Mouse (Mus musculus) inflammation-experienced regulatory T-cells, adult 6 months (primary cell): Measurements from ENCODE around the gene Akr1c19. TPM values are rescaled to one million over a fixed set of nuclear protein-coding genes. Genes with fewer than 3 reads are reported as not detected.
"Not testable (repeated sequence)": the region's sequence is repeated elsewhere in the genome, so short reads cannot be mapped to it uniquely, and the experiment has no call there.

ENCODE experiments used
- ATAC-seq: one replicate; pipeline ENCODE4 v1.8.0; 2017
- polyA plus RNA-seq, 3 experiments: library from polyadenylated mRNA; unstranded; fragments of 100-300 nt; shearing (Covaris generic); gene quantifications; one replicate each; pipeline ENCODE4 v1.2.1; 2017

The Akr1c19 gene
- polyA plus RNA-seq = not detected

DNA sequence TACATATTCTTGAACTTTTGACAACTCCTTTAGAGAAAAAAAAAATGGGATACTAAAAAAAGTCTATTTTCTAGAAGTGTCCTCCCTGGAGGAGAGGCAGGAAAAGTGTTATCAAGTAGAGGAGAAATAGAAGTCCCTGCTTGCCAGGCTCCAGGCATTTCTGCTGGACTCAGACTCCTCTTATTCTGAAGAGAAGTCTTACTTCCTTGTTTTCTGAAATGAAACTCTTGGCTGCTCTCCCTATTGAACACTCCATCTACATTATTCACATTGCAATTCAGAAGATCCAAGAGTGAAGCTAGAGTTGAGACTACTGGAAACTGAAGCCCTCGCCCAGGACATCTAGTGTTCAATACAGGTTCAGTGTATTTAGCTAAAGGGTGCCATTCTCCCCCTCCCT lies at the start of gene Akr1c19:
Gene Akr1c19 (plus strand): TSS at position 260 of the 400 bp plus-strand sequence.
- ATAC-seq = no peak

DNA sequence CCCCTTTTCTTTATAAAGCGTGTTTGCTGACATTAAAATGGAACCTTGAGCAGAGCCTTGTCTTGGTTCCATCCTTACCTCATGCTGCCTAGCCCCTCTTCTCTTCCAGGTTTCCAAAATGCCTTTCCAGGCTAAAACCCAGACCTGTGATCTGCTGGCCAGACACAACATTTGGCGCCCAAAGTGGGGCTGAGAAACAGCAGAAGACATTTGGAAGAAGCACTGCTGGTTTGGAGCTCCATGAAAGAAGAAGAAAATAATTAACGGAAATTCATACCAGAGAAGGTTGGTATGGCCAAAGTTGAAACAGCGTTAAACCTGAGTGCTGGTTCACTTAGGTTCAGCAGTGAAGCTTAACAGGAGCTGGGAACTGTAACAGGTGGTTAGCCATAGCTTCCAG lies 47.2 kb upstream of the Akr1c19 start:
- ATAC-seq = not testable (repeated sequence)

DNA sequence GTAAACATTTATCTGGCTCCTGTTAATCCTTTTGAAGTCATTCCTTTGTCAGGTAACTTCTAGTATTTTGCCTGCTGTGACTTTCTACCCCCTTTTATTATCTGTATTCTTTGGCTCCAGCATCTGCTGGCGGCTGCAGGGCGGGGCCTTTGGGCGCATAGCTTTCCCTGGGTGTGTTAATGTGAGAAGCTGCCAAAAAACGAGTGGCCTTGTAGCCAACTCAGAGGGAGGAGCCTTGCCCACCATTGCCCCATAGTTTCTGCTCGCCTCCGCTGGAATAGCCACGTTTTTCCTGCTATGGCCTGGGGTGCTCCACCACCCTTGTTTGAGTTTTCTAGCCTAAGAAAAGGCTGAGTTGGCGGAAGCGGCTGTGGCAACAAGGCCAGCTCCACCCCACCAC lies 45.4 kb upstream of the Akr1c19 start:
- no peak for ATAC-seq

DNA sequence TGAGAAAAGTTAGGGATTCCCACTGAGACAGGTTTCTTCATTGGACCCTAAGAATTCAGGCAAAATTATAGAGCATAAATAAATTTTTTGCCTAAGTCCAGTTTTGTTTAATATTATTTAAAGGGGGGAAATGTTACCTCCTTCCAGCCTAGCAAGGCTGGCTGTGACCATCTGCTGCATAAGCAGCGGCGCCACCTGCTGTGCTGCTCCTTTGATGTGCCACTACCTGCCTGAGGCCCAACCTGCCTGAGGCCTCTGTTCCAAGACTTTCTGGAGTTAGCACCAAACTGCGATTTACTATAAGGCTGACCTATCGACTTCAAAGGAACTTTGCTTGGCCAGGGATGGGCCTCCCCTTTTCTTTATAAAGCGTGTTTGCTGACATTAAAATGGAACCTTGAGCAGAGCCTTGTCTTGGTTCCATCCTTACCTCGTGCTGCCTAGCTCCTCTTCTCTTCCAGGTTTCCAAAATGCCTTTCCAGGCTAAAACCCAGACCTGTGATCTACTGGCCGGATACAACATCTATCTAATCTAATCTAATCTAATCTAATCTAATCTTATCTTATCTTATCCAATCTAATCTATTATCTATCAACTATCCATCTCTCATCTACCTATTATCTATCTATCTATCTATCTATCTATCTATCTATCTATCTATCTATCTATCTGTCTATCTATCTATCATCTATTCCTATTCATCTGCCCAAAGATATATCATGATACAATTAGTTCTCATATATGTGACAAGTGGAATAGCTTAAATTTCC lies 41.7 kb upstream of the Akr1c19 start:
- ATAC-seq = not testable (repeated sequence)

DNA sequence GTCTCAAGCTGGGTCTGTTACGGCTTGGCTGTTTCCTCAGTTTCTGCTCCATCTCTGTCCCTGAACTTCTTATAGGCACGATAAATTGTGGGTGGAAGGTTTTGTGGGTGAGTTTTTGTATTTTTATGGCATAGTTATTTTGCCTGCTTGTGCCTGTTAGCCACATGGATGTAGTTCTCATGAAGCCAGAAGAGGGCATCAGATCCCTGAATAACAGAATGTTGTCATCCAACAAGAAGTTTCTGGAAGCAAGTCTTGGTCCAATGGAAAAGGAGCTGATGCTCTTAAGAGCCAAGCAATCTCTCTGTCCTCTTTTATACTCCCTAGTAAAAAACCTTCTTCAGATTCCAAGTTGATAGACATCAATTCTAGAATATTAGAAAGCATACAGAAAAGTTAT lies 40.3 kb upstream of the Akr1c19 start:
- ATAC-seq = no peak

DNA sequence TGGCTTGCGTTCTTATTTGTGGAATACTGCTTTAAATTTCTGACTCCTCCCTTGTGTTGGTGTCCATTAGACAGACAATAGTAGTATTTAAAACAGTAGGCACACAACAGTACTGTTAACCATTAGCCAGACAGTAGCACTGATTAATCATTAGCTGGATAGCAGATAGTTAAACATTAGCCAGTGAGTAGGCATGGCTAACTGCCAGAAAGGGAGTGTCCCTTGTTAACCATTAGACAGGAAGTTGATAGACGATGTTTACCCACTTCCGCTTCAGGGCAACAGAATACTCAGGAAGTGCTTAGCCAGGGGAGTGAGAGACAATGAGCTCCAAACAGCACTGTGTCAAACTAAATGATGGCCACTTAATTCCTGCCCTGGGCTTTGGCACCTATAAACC lies 37.6 kb upstream of the Akr1c19 start, which contains the start of gene Akr1c13:
Gene Akr1c13 (plus strand): TSS at position 247 of the 400 bp plus-strand sequence.
- peak; percentile 99 for ATAC-seq

DNA sequence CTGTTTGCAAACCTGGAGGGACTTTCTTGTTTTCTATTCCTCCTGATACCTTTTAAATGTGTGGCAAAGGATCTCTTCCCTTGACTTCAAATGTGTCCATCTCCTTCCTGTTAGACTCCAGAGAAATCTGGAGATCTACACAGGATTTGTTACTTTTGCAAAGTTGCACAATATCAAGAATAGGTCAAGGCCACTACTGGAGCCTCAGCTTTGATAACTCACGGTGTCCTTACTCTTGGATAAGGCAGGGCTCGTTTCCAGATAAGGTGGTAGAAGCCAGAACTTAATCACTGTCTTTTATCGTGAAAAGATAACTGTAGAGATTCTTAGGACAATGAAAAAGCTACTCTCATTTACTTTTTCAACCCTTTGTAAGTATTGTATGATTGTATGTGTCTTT lies 36.0 kb upstream of the Akr1c19 start:
- ATAC-seq = no peak

DNA sequence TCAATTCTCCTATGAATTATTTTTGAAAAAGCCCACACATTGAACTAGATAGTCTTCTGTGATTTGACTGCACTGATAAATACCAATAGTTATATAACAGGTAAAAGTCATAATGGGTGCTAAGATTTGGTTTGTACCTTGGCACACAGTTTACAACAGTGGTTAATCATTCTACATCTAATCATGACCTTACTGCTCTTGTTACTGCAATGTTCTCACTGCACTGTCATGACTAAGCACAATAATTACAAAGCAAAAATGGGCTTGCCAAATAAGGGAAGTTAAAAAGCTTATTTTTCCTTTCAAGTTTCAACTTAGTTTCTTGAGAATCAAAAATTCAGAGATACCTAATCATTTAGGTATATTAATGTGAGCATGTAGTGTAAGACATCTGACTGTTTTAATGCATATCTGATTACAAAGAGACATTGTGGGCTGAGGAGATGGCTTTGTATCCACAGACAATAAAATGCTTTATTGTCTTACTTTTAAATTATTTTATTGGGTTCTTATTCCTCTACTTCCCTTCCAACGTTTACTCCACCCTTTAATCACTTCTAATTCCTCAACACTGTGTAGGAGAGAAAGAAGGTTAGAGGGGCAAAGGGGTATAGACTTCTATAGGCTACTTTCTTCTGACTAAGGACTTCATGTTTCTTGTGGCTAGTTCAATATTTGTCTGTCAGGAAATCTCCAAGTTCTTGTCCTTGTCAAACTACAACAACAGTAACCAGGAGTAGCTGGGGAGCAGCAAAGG lies 22.2 kb upstream of the Akr1c19 start:
- ATAC-seq = no peak

DNA sequence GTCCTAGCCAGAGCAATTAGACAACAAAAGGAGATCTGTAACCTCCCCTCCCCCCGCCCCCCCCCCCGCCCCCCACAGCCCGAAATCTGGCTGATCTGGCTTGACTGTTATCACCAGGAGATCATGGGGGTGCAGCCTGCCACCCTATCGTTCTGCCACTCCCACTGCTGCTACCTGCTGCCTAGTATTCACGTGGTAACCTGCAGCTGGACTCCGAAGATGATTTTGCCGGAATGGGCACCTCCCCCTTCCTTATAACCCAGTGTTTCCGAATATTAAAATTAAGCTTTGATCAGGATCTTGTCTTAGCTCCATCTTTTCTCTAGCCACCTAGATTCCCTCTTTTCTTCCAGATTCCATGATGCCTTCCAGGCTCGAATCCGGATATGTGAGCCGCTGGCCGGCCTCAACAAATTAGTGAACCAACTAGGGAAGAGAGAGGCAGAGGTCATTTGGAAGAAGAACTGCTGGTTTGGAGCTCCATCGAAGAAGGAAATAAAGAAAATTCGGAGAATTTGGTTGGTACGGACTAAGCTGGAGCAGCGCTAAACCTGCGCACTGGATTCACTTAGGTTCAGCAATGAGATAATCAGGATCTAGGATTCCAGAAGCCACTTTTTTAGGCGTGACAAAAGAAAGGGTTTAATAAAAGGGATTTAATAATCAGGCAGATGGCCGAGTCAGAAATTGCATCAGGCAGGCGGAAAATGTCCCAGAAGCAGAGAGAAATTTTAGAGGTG lies 16.8 kb upstream of the Akr1c19 start:
- ATAC-seq = no peak

DNA sequence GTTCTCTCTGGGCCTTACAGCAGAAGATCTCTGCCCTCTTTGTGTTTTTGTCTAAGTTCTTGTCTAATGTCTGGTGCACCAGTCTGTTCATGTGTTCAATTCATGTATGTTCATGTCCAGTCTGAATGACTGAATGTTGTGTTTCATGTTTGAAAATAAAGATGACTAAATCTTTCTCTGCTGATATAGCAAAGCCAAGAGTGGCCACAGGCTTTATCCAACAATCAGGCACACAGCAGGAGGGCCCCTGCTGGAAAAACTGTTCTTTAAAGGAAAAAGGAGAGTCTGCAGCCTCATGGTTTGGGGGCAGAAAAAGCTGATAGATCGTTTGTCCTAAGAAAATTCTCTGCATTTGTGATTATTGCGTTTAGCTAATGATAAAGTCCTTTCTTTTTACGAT lies 16.2 kb upstream of the Akr1c19 start:
- no peak for ATAC-seq

DNA sequence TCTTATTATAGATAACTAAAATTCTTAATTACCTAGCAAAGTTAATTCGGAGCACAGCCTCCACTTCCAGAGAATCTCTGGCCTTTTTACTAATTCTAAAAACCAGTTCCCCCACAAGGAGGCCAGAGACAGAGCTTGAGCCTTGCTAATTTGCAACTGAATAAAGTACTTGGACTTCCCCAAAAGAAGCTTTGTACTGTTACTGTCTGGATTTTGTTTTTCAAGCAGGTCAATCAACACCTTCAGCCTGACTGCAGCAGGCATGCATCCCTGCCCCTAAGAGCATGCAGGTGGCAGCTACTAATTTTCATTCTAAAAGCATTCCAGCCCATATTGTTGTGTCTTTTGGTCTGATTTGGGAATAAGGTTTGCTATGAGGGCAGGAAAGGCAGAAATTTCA lies 13.0 kb upstream of the Akr1c19 start:
- not testable (repeated sequence) for ATAC-seq

DNA sequence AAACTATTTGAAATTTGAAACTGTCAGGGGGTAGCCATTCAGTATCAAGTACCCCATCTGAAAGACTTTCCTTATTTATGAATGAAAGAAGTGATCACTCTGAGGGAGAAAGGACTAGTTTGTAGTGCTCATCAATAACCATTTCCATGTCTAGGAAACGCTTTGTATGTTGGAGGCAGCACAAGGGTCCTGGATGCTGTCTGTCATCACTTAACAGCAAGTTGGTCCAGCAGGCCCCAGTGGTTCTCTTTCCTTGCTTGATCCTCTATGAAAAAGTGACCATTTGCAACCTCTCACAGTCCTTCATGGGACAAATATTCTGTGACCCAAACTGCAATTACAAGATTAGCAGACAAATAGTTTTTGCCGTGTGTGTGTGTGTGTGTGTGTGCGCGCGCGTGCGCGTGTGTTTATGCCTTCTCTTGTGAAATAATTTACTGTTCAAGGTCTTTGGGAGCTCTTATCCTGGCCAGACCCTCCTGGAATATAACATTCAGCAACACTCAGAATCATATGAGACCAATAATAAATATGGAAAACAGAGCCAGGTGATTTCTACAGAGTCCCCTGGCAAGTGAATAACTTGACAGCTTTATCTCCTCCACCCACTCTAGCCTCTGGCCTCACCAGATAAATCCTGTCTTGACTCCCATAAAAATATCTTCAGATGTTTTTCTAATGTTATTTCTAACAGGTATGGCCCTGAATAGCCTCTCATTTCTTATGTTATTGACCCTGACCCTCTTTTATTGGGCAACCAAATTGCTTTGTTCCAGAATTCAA lies 2.5 kb downstream of the Akr1c19 start:
- no peak for ATAC-seq

DNA sequence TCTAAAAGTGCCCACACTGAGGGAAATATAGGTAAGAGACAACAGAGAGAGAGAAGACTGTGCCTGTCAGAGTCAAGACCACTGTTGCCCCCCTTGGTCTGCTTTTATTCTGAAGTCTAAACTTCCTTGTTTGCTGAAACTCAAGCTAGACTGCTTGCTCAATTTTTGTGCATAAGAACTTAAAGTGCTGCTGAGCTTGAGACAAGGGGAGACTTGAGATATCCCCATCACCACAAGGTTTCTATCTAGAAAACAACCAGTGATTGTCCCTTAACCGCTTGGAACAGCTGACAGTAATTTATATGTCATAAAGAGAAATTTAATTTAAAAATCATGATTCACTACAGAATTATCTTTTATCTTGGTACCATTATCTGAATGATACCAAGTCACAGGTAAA lies 4.6 kb downstream of the Akr1c19 start:
- no peak for ATAC-seq

DNA sequence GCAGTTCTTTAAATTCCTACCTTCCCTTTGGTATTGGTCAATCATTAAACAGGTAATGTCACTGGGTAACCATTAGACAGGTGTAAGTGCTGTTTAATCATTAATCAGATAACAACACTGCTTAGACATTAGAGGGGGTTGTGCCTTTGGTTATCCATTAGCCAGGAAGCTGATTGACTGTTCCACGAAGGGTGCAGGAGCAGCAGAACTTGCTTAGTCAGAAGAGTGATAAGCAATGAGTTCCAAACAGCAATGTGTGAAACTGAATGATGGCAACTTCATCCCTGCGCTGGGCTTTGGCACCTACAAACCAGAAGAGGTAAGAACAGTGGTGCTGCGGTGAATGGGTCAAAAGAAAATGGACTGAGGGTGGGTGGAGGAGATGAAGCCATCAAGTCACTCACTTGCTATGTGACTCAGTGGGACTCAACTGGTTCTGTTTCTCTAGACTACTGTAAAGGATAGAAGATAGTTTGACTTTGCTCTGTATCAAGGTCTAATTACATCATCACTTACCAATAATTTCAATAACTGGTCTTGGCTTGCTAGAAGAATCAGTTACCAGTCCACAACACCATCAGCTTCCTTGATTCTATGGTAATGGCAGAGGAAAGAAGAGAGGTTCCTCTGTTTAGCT lies 5.2 kb downstream of the Akr1c19 start:
- no peak for ATAC-seq

DNA sequence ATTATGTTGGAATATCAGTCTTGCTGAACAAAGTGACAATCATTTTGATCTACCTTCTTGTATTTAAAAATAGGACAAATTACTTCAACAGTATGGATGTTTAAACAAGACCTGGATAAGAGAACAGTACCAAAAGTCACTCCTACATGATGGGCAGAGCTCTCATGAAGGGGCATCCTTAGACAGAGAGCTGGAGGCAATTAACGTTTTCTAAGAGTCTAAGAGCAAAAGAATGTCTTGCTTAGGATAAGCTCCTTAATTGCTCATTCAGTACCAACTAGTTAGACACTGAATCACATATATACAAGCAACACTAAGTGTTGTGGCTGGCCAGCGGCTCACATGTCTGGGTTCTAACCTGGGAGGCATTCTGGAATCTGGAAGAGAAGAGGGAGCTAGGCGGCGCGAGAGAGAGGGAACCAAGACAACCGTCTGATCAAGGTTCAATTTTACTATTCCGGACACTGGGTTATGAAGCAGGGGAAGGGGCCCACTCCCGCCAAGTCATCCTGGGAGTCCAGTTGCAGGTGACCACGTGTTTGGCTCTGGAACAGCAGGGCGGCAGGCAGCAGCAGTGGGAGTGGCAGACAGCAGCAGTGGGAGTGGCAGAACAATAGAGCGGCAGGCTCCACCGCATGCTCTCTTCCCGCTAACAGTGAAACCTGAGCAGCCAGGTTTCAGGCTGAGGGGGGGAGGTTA lies 16.5 kb downstream of the Akr1c19 start:
- ATAC-seq = no peak

DNA sequence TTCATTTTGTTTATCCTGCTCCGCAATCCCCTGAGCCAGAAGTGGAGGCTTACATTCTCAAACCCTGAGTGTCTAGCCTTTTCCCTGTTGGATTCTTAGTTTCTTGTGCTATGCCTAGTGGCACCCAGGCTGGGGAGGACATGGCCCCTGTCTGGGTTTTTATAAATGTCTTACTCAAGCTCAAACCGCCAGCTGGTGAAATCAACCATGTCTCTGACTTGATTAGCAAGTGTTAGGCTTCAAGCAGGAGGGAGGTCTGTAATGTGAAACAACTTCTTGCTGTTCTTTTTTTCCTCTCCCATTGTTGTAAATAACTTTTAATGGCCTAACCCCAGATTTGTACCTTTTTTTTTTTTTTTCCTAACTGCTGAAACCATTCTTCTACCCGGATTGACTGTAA lies 20.8 kb downstream of the Akr1c19 start:
- ATAC-seq = no peak

DNA sequence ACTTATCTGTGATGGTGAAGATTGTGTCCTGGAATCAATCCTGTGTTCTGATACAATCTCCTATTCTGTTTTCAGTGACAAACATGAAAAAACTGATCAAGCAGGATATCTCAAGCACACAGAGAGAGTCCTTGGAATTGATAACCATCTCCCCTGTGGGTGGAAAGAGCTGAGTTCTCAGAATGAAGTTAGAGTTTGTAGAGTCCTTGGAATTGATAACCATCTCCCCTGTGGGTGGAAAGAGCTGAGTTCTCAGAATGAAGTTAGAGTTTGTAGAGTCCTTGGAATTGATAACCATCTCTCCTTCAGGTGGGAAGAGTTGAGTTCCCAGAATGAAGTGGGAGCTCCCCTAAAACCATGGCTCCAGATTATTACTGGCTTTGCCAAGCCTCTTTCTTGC lies 28.4 kb downstream of the Akr1c19 start:
- not testable (repeated sequence) for ATAC-seq

DNA sequence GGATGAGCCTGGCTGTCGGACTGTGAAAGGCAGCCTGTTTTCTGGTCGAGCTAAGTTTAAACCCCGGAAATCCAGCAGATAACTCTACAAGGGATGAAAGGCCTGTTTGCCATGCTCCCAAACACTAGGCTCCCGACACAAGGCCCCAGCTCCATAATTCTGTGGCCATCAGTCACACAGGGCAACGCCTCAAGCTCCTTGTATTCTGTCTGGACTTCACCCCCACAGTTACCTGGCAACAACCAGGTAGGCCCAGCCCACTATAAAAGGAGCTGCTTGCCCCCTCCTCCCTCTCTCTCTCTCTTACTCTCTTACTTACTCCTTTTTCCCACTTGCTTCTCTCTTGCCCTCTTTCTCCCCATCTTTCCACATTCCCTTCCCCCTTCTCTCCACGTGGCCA lies 28.8 kb downstream of the Akr1c19 start:
- no peak for ATAC-seq

DNA sequence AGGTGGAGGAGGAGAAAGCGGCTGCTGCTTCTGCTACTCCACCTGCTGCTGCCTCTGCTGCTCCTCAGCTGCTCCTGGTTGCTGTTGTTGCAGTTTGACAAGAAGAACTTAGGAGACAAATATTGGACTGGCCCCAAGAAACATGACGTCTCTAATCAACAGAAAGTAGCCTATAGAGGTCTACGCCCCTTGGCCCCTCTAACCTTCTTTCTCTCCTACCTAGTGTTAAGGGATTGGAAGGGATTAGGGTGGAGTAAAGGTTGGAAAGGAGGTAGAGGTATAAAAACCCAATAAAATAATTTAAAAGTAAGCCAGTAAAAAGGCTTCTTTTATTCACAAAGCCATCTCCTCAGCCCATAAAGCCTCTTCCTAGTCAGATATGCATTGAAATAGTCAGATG lies 36.1 kb downstream of the Akr1c19 start:
- ATAC-seq = no peak

DNA sequence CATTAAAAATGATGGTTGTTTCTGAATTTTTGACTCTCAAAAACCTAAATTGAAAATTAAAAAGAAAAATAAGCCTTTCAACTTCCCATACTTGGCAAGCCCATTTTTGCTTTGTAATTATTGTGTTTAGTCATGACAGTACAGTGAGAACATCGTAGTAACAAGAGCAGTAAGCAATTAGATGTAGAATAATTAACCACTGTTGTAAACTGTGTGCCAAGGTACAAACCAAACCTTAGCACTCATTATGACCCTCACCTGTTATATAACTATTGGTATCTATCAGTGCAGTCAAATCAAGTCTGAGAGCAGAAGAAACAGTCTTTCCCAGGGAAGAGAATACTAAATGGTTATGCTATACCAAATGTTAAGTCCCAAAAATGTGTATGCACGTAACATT lies 36.5 kb downstream of the Akr1c19 start:
- no peak for ATAC-seq

DNA sequence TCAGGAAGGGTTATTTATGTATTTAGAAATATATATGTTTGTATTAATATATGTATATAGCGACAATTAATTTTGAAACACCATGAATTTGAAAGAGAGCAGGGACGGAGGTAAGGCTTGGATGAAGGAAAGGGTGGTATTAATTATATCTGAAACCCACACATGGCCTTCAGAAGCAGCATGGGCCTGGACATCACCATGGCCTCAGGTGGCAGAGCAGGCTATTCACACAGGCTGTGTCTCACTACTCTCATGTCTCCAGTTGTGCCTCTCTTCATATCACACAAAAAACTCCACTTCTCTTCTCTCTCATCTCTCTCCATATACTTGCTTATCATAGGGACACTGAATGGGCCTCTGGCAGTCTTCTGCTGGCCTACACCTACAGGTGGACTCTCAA lies 37.0 kb downstream of the Akr1c19 start:
- ATAC-seq = not testable (repeated sequence)
